Mouse (Mus musculus) megakaryocyte, embryonic 14.5 days (primary cell): ENCODE results near the gene Irf1. TPM values are rescaled to one million over a fixed set of nuclear protein-coding genes. Genes with fewer than 3 reads are reported as not detected.
A peak's percentile ranks its signal among the peaks of the same experiment; 100 is the strongest.

Experiments
- H3K27me3 ChIP-seq: replicated peaks from 2 replicates; pipeline ENCODE3; 2012; ENCODE audit warnings: inconsistent platforms
- H3K36me3 ChIP-seq: replicated peaks from 2 replicates; pipeline ENCODE3; 2012; ENCODE audit warnings: low read length, inconsistent platforms, mixed read lengths
- H3K4me1 ChIP-seq: 2 replicates; pipeline ENCODE4 v1.6.1; 2012; ENCODE audit warnings: inconsistent platforms
- H3K4me3 ChIP-seq: replicated peaks from 2 replicates; pipeline ENCODE3; 2012; ENCODE audit warnings: moderate library complexity, mild to moderate bottlenecking, inconsistent platforms
- H3K9me3 ChIP-seq: 2 replicates; pipeline ENCODE4 v1.6.1; 2012; ENCODE audit warnings: inconsistent platforms
- FLI1 ChIP-seq: IDR thresholded peaks from 2 replicates; pipeline ENCODE4 v1.6.1; 2012; ENCODE audit warnings: low read length, inconsistent platforms, mixed read lengths
- GATA1 ChIP-seq: IDR thresholded peaks from 3 replicates; pipeline ENCODE4 v1.6.1; 2012; ENCODE audit warnings: mixed read lengths, low read length, inconsistent platforms, borderline replicate concordance
- polyA plus RNA-seq: library from polyadenylated mRNA; stranded (reverse); fragments of >175 nt; gene quantifications from 2 replicates; pipeline ENCODE4 v1.2.3, GENCODE M21; 2012; ENCODE audit warnings: low replicate concordance; ENCODE audit not compliant: insufficient read depth

Irf1 gene
- 5.1 TPM in 1 of 2 replicates, not detected in the other for polyA plus RNA-seq

- H3K27me3 ChIP-seq, result no peaks in the 10 kb centered on the region
- no peaks in the 10 kb centered on the region for H3K9me3 ChIP-seq
- H3K4me3 ChIP-seq, result peak within 1 kb of the TSS; percentile 99
- no peak for TF ChIP-seq GATA1
- no peak for TF ChIP-seq FLI1
- peaks cover 69% of the 10 kb centered on the region for H3K4me1 ChIP-seq
- H3K36me3 ChIP-seq, result peaks cover 32% of the 10 kb centered on the region
Measured at GRCm38 (mm10) chr11:53769760-53770124, at the start of gene Irf1. Gene Irf1 (plus strand): TSS chr11:53770014.

DNA sequence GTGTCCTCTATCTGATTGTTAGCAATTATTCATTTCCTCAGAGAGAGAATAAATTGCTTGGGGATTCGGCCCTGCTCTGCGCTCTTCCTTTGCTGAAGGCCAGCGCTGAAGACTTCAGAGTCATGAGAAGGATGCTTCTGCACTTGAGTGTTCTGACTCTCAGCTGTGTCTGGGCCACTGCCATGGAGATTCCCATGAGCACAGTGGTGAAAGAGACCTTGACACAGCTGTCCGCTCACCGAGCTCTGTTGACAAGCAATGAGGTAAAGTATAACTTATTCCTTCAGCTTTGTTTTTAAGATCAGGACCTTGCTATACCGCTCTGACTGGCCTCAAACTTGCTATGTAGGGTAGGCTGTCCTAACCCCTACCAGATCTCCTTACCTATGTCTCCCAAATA is 49.1 kb upstream of the Irf1 start, which contains the start of gene Il5:
Gene Il5, plus strand, starts transcription at position 80 of the 400 bp plus-strand sequence.
- H3K4me1 ChIP-seq, result peaks cover 11% of the 10 kb centered on the region
- H3K27me3 ChIP-seq, result peaks cover 18% of the 10 kb centered on the region
- no peaks in the 10 kb centered on the region for H3K9me3 ChIP-seq
- no peak for TF ChIP-seq FLI1
- no peak for TF ChIP-seq GATA1
- no peak within 1 kb of the TSS for H3K4me3 ChIP-seq
- no peaks in the 10 kb centered on the region for H3K36me3 ChIP-seq

DNA sequence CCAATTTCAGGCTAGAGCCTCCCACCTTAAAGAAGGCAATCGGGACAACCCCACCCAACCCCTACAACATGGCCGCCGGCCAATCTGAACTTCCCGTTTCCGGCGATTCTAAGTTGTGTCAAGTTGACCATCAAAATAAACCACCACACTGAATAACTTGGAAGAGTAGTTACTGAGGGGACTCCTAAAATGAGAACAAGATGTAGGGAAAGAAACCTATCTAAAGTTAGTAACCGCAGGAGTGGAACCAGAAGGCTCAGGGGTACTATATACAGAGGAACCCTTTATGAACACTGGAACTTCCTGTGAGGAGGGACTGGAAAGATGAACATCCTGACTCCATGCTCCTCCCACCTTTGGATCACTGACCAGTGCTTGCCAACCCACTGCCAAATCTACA is 38.4 kb upstream of the Irf1 start:
- Histone ChIP-seq H3K36me3 (no peaks in the 10 kb centered on the region), H3K27me3 (peaks cover 5% of the 10 kb centered on the region), H3K4me3 (no peak overlapping the region), H3K4me1 (peaks cover 39% of the 10 kb centered on the region), H3K9me3 (no peaks in the 10 kb centered on the region)
- TF ChIP-seq FLI1 (no peak), GATA1 (no peak)

GRCm38 (mm10) chr11:53732244-53732643 is 37.6 kb upstream of the Irf1 start:
- Histone ChIP-seq H3K4me3 (no peak overlapping the region), H3K9me3 (no peaks in the 10 kb centered on the region), H3K36me3 (no peaks in the 10 kb centered on the region), H3K27me3 (no peaks in the 10 kb centered on the region), H3K4me1 (peaks cover 47% of the 10 kb centered on the region)
- TF ChIP-seq FLI1 (no peak), GATA1 (no peak)

GRCm38 (mm10) chr11:53733824-53734223 is 36.0 kb upstream of the Irf1 start:
- Histone ChIP-seq H3K4me1 (peaks cover 44% of the 10 kb centered on the region), H3K9me3 (no peaks in the 10 kb centered on the region), H3K27me3 (no peaks in the 10 kb centered on the region), H3K4me3 (no peak overlapping the region), H3K36me3 (no peaks in the 10 kb centered on the region)
- no peak for TF ChIP-seq FLI1
- TF ChIP-seq GATA1, result no peak

DNA sequence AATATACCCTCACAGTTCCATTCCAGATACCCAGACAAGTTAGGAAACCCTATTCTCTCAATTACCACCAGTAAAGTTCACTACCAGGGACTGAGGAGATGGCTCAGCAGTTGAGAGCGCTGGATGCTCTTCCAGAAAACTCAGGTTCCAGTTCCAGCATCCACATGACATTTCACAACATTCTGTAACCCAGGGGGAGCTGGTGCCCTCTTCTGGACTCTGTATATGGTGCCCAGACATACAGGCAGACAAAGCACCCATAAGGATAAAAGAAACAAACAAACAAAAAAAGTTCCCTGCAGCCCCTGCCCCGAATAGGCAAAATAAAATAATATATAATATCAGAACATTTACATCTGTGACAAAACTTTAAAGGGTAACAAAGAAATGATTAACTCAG is 35.4 kb upstream of the Irf1 start:
- H3K4me3 ChIP-seq, result no peak overlapping the region
- H3K36me3 ChIP-seq, result no peaks in the 10 kb centered on the region

DNA sequence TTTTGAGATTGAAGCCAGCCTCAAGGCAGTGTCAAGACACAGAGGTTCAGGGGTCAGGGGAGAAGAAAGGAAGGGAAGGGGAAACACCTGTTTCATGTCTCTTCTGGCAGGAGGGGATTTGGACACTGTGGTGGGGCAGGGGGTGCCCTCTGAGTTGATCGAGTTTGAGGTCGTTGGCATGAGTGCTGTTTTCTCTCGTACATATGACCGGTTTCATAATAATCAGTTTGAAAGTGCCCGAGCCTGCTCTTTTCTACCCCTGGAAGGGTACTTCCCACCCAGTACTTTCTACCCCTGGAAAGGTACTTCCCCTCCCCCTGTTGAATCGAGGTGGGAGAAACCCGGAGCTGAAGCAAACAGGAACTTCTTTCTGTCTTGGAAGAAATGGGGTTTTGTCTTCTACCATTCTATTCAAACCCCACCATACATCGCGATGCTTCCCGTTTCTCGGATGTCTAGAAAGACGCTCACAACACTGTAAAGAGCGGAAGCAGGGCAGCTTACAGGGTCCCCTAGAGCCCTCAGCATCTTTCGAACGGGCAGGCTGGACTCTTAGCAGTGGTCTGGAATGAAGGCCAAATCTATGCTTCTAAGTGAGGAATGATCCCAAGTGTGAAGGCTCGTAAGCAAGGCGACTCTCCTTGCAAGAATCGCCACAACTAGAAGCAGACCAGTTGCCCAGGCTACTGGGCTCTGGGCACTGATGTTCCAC is 34.7 kb upstream of the Irf1 start:
- no peaks in the 10 kb centered on the region for H3K9me3 ChIP-seq
- H3K4me3 ChIP-seq, result peak overlapping the region; percentile 85
- H3K4me1 ChIP-seq, result peaks cover 40% of the 10 kb centered on the region
- no peaks in the 10 kb centered on the region for H3K27me3 ChIP-seq
- TF ChIP-seq FLI1, result no peak
- no peak for TF ChIP-seq GATA1
- H3K36me3 ChIP-seq, result no peaks in the 10 kb centered on the region

More for the DNA sequence above, 35.4 kb upstream of the Irf1 start:
- H3K4me1 ChIP-seq, result peaks cover 40% of the 10 kb centered on the region
- H3K9me3 ChIP-seq, result no peaks in the 10 kb centered on the region
- TF ChIP-seq GATA1 (no peak), FLI1 (no peak)
- no peaks in the 10 kb centered on the region for H3K27me3 ChIP-seq

- Histone ChIP-seq H3K9me3 (no peaks in the 10 kb centered on the region), H3K4me3 (peak overlapping the region; percentile 85), H3K36me3 (no peaks in the 10 kb centered on the region), H3K4me1 (peaks cover 40% of the 10 kb centered on the region), H3K27me3 (no peaks in the 10 kb centered on the region)
- TF ChIP-seq GATA1 (no peak), FLI1 (no peak)
Measured at GRCm38 (mm10) chr11:53735682-53736245, 34.0 kb upstream of the Irf1 start.

GRCm38 (mm10) chr11:53736771-53737572 is 32.8 kb upstream of the Irf1 start:
- no peak for TF ChIP-seq GATA1
- TF ChIP-seq FLI1, result no peak
- Histone ChIP-seq H3K27me3 (no peaks in the 10 kb centered on the region), H3K36me3 (no peaks in the 10 kb centered on the region)

GRCm38 (mm10) chr11:53737573-53737946 is 32.3 kb upstream of the Irf1 start:
- Histone ChIP-seq H3K27me3 (no peaks in the 10 kb centered on the region), H3K4me1 (peaks cover 31% of the 10 kb centered on the region), H3K36me3 (no peaks in the 10 kb centered on the region), H3K4me3 (no peak overlapping the region), H3K9me3 (no peaks in the 10 kb centered on the region)
- TF ChIP-seq GATA1 (no peak), FLI1 (no peak)

More at GRCm38 (mm10) chr11:53736771-53737572, 32.8 kb upstream of the Irf1 start:
- H3K4me3 ChIP-seq, result peak overlapping the region; percentile 6
- peaks cover 33% of the 10 kb centered on the region for H3K4me1 ChIP-seq
- H3K9me3 ChIP-seq, result no peaks in the 10 kb centered on the region
